Mouse (Mus musculus) retina, embryonic 14.5 days (tissue): ENCODE measurements at regions not wholly inside any gene's neighbourhood (a gene's known extent, or its start where the extent isn't known, plus 50 kb on each side); places are given as distances from the start of the nearest gene placed in this dataset.

Experiments
- DNase-seq: peaks from one replicate; pipeline ENCODE4 v3.0.0-alpha.2; 2015; ENCODE audit warnings: low spot score

- no peak for DNase-seq
Measured at GRCm38 (mm10) chr10:53434376-53435171, 54.8 kb upstream of the Cep85l start.

- DNase-seq: no peak
Measured at GRCm38 (mm10) chr10:53432794-53433193, 53.0 kb upstream of the Cep85l start.

- peak; percentile 70 for DNase-seq
Measured at GRCm38 (mm10) chr10:53429539-53430344, 50.0 kb upstream of the Cep85l start.
